Mouse (Mus musculus) intestine, postnatal 0 days (tissue): ENCODE measurements around the gene Tlcd1. TPM values are rescaled to one million over a fixed set of nuclear protein-coding genes. Genes with fewer than 3 reads are reported as not detected.
A peak's percentile ranks its signal among the peaks of the same experiment; 100 is the strongest.

Experiments used
- ATAC-seq: fragments of 200-750 bp; cut with Nextera tagmentation; 2 replicates; pipeline ENCODE4 v1.8.0; 2017; ENCODE audit warnings: mild to moderate bottlenecking, moderate TSS enrichment, moderate library complexity
- H3K27ac ChIP-seq: fragments of 300-500 bp; sonication (generic); 2 replicates; pipeline ENCODE4 v1.5.1; 2014; ENCODE audit warnings: mild to moderate bottlenecking, low read depth, low read length, moderate library complexity
- H3K27me3 ChIP-seq: fragments of 300-500 bp; sonication (generic); replicated peaks from 2 replicates; pipeline ENCODE4 v1.6.1; 2014; ENCODE audit warnings: low read length, mixed read lengths; ENCODE audit not compliant: control insufficient read depth, insufficient read depth
- H3K36me3 ChIP-seq: fragments of 300-500 bp; sonication (generic); 2 replicates; pipeline ENCODE4 v1.6.1; 2014; ENCODE audit warnings: mild to moderate bottlenecking, moderate library complexity; ENCODE audit not compliant: control insufficient read depth, insufficient read depth
- H3K4me1 ChIP-seq: fragments of 300-500 bp; sonication (generic); replicated peaks from 2 replicates; pipeline ENCODE4 v1.6.1; 2014; ENCODE audit warnings: antibody characterized with exemption, low read length, mixed read lengths; ENCODE audit not compliant: control insufficient read depth, insufficient read depth
- H3K4me2 ChIP-seq: fragments of 300-500 bp; sonication (generic); replicated peaks from 2 replicates; pipeline ENCODE4 v1.6.1; 2014; ENCODE audit warnings: low read depth, mild to moderate bottlenecking, moderate library complexity
- H3K4me3 ChIP-seq: fragments of 300-500 bp; sonication (generic); 2 replicates; pipeline ENCODE4 v1.5.1; 2014; ENCODE audit warnings: low read depth, low read length
- H3K9ac ChIP-seq: fragments of 300-500 bp; sonication (generic); 2 replicates; pipeline ENCODE4 v1.6.1; 2014; ENCODE audit warnings: mild to moderate bottlenecking, low read depth, low read length
- H3K9me3 ChIP-seq: fragments of 300-500 bp; sonication (generic); 2 replicates; pipeline ENCODE4 v1.6.1; 2016; ENCODE audit warnings: mixed run types; ENCODE audit not compliant: control insufficient read depth
- CTCF ChIP-seq: sonication (generic); IDR thresholded peaks from 2 replicates; pipeline ENCODE4 v1.5.1; 2016; ENCODE audit warnings: low read depth, mild to moderate bottlenecking, control low read depth, antibody characterized with exemption, moderate library complexity
- WGBS: fragments of 180-500 bp; shearing (Covaris S2); extraction: QIAGEN DNeasy Blood & Tissue Kit; methylation state at CpG from one replicate; pipeline ENCODE4 v1.1.7; 2014; 5-methylcytosine and 5-hydroxymethylcytosine counted together
- polyA plus RNA-seq: library from polyadenylated mRNA; unstranded; fragments of >200 nt; fragmentation: Nextera tagmentation; extraction: Ambion mirVana; gene quantifications from 2 replicates; pipeline ENCODE4 v1.2.1, GENCODE M21; 2015

The Tlcd1 gene
- polyA plus RNA-seq, 1 experiment from 2014 or later: 14.1 TPM

- Histone ChIP-seq H3K4me3 (no peak overlapping the region), H3K9ac (no peak overlapping the region), H3K4me2 (no peak overlapping the region), H3K27ac (no peak overlapping the region), H3K4me1 (no peaks in the 10 kb centered on the region; the same call in 1 of the 2 replicates), H3K9me3 (no peaks in the 10 kb centered on the region), H3K36me3 (0 out of 2 replicates have a peak, but pooled peaks cover 4% of the 10 kb centered on the region), H3K27me3 (no peaks in the 10 kb centered on the region)
- no peak for ATAC-seq
- WGBS: 74% methylated on average over 16 of the region's 16 CpGs
- peak; percentile 63 for TF ChIP-seq CTCF
Observed at GRCm38 (mm10) chr11:78172034-78172747, 4.3 kb upstream of the Tlcd1 start.

GRCm38 (mm10) chr11:78172748-78173383, 3.6 kb upstream of the Tlcd1 start:
- no peak overlapping the region for H3K4me3 ChIP-seq
- 0 out of 2 replicates have a peak, but pooled peaks cover 4% of the 10 kb centered on the region for H3K36me3 ChIP-seq
- H3K9ac ChIP-seq: no peak overlapping the region
- H3K27ac ChIP-seq: no peak overlapping the region
- H3K4me2 ChIP-seq: no peak overlapping the region
- no peaks in the 10 kb centered on the region for H3K27me3 ChIP-seq
- H3K4me1 ChIP-seq: no peaks in the 10 kb centered on the region; the same call in 1 of the 2 replicates
- no peak for TF ChIP-seq CTCF
- H3K9me3 ChIP-seq: no peaks in the 10 kb centered on the region
- WGBS: 68% methylated on average over 19 of the region's 19 CpGs
- no peak for ATAC-seq

- Histone ChIP-seq H3K9ac (no peak overlapping the region), H3K4me2 (no peak overlapping the region), H3K4me3 (no peak overlapping the region), H3K9me3 (no peaks in the 10 kb centered on the region), H3K27me3 (no peaks in the 10 kb centered on the region), H3K4me1 (no peaks in the 10 kb centered on the region), H3K27ac (no peak overlapping the region), H3K36me3 (peaks cover 6% of the 10 kb centered on the region; the same call in 1 of the 2 replicates)
- no peak for ATAC-seq
- TF ChIP-seq CTCF: no peak
- WGBS: 95% methylated on average over 3 of the region's 3 CpGs
Observed at GRCm38 (mm10) chr11:78174506-78174905, 2.0 kb upstream of the Tlcd1 start.

- peak overlapping the region; percentile 94 for H3K4me2 ChIP-seq
- no peaks in the 10 kb centered on the region for H3K27me3 ChIP-seq
- H3K4me3 ChIP-seq: peak overlapping the region; percentile 69
- under 1% methylated on average over 9 of the region's 10 CpGs for WGBS
- H3K4me1 ChIP-seq: no peaks in the 10 kb centered on the region
- peak; percentile 33 for TF ChIP-seq CTCF
- H3K36me3 ChIP-seq: peaks cover 19% of the 10 kb centered on the region
- no peak for ATAC-seq
- H3K9me3 ChIP-seq: no peaks in the 10 kb centered on the region
- peak overlapping the region; percentile 35; the same call in 1 of the 2 replicates for H3K9ac ChIP-seq
- H3K27ac ChIP-seq: peak overlapping the region; percentile 92
Observed at GRCm38 (mm10) chr11:78175771-78176401, 625 bp upstream of the Tlcd1 start.

- no peaks in the 10 kb centered on the region for H3K9me3 ChIP-seq
- H3K4me1 ChIP-seq: no peaks in the 10 kb centered on the region
- TF ChIP-seq CTCF: no peak
- WGBS: under 1% methylated on average over 23 of the region's 23 CpGs
- peak overlapping the region; percentile 69 for H3K4me3 ChIP-seq
- peak overlapping the region; percentile 94 for H3K4me2 ChIP-seq
- H3K27me3 ChIP-seq: no peaks in the 10 kb centered on the region
- ATAC-seq: no peak
- H3K36me3 ChIP-seq: peaks cover 19% of the 10 kb centered on the region
- peak overlapping the region; percentile 92 for H3K27ac ChIP-seq
- peak overlapping the region; percentile 35 for H3K9ac ChIP-seq
Observed at GRCm38 (mm10) chr11:78176905-78177331, 407 bp downstream of the Tlcd1 start.

GRCm38 (mm10) chr11:78177437-78177836, 926 bp downstream of the Tlcd1 start:
- ATAC-seq: peak; percentile 23; the same call in 1 of the 2 replicates
- Histone ChIP-seq H3K4me3 (peak overlapping the region; percentile 69), H3K27ac (peak overlapping the region; percentile 92), H3K9ac (peak overlapping the region; percentile 35; the same call in 1 of the 2 replicates), H3K36me3 (peaks cover 19% of the 10 kb centered on the region), H3K27me3 (no peaks in the 10 kb centered on the region), H3K9me3 (no peaks in the 10 kb centered on the region), H3K4me2 (peak overlapping the region; percentile 94), H3K4me1 (no peaks in the 10 kb centered on the region)
- WGBS: under 1% methylated on average over 10 of the region's 10 CpGs
- TF ChIP-seq CTCF: no peak
